Mouse (Mus musculus) liver, postnatal 0 days (tissue): ENCODE results near the gene 4931428L18Rik. TPM values are rescaled to one million over a fixed set of nuclear protein-coding genes. Genes with fewer than 3 reads are reported as not detected.

ENCODE experiments used
- ATAC-seq: fragments of 200-750 bp; cut with Nextera tagmentation; 2 replicates; pipeline ENCODE4 v1.8.0; 2017; ENCODE audit warnings: mild to moderate bottlenecking, moderate library complexity
- DNase-seq: peaks from one replicate; pipeline ENCODE4 v3.0.0-alpha.2; 2016
- H3K27ac ChIP-seq: fragments of 300-500 bp; sonication (generic); 2 replicates; pipeline ENCODE4 v1.5.1; 2014; ENCODE audit warnings: antibody characterized with exemption, moderate library complexity, mild to moderate bottlenecking, low read depth
- H3K27me3 ChIP-seq: fragments of 300-500 bp; sonication (generic); 2 replicates; pipeline ENCODE4 v1.6.1; 2014; ENCODE audit warnings: low read length, control low read depth, mixed read lengths; ENCODE audit not compliant: insufficient read depth
- H3K36me3 ChIP-seq: fragments of 300-500 bp; sonication (generic); replicated peaks from 2 replicates; pipeline ENCODE4 v1.6.1; 2014; ENCODE audit warnings: mild to moderate bottlenecking, control low read depth, low read length, moderate library complexity, mixed read lengths; ENCODE audit not compliant: insufficient read depth
- H3K4me1 ChIP-seq: fragments of 300-500 bp; sonication (generic); 2 replicates; pipeline ENCODE4 v1.6.1; 2014; ENCODE audit warnings: antibody characterized with exemption, mild to moderate bottlenecking, control low read depth; ENCODE audit not compliant: insufficient read depth
- H3K4me2 ChIP-seq: fragments of 300-500 bp; sonication (generic); 2 replicates; pipeline ENCODE4 v1.6.1; 2014; ENCODE audit warnings: low read depth, mild to moderate bottlenecking, low read length, moderate library complexity, mixed read lengths
- H3K4me3 ChIP-seq: fragments of 300-500 bp; sonication (generic); 2 replicates; pipeline ENCODE4 v1.5.1; 2014; ENCODE audit warnings: low read depth, low read length
- H3K9ac ChIP-seq: fragments of 300-500 bp; sonication (generic); replicated peaks from 2 replicates; pipeline ENCODE4 v1.6.1; 2014; ENCODE audit warnings: mild to moderate bottlenecking, moderate library complexity
- H3K9me3 ChIP-seq: fragments of 300-500 bp; sonication (generic); 2 replicates; pipeline ENCODE4 v1.6.1; 2016; ENCODE audit warnings: mild to moderate bottlenecking, control low read depth, low read length, mixed read lengths
- CTCF ChIP-seq: sonication (generic); IDR thresholded peaks from 2 replicates; pipeline ENCODE4 v1.5.1; 2016; ENCODE audit warnings: antibody characterized with exemption, low read depth
- EP300 ChIP-seq: IDR thresholded peaks from 2 replicates; pipeline ENCODE4 v1.6.1; 2016; ENCODE audit warnings: antibody characterized with exemption, low read depth, mild to moderate bottlenecking
- WGBS: fragments of 180-500 bp; shearing (Covaris S2); extraction: QIAGEN DNeasy Blood & Tissue Kit; methylation state at CpG from one replicate; pipeline ENCODE4 v1.1.7; 2014; ENCODE audit not compliant: insufficient replicate concordance; 5-methylcytosine and 5-hydroxymethylcytosine counted together
- polyA plus RNA-seq: library from polyadenylated mRNA; unstranded; fragments of >200 nt; fragmentation: Nextera tagmentation; extraction: Ambion mirVana; gene quantifications from 2 replicates; pipeline ENCODE4 v1.2.1, GENCODE M21; 2015

Gene 4931428L18Rik
- polyA plus RNA-seq, 1 experiment from 2014 or later: 0.32 TPM

- TF ChIP-seq CTCF: no peak
- 0 out of 2 replicates have a peak, but pooled peaks have one; percentile 35 for TF ChIP-seq EP300
- H3K27ac ChIP-seq: peak overlapping the region; percentile 88
- DNase-seq (peak; percentile 60), ATAC-seq (peak; percentile 93)
- H3K36me3 ChIP-seq: no peaks in the 10 kb centered on the region
- H3K4me1 ChIP-seq: no peaks in the 10 kb centered on the region
- H3K27me3 ChIP-seq: no peaks in the 10 kb centered on the region
- no peak overlapping the region for H3K4me3 ChIP-seq
- 27% methylated on average over 2 of the region's 2 CpGs for WGBS
- no peaks in the 10 kb centered on the region for H3K9me3 ChIP-seq
- no peak overlapping the region for H3K4me2 ChIP-seq
- H3K9ac ChIP-seq: no peak overlapping the region
Measured at GRCm38 (mm10) chr1:31096466-31096793, 126.1 kb downstream of the 4931428L18Rik start.

DNA sequence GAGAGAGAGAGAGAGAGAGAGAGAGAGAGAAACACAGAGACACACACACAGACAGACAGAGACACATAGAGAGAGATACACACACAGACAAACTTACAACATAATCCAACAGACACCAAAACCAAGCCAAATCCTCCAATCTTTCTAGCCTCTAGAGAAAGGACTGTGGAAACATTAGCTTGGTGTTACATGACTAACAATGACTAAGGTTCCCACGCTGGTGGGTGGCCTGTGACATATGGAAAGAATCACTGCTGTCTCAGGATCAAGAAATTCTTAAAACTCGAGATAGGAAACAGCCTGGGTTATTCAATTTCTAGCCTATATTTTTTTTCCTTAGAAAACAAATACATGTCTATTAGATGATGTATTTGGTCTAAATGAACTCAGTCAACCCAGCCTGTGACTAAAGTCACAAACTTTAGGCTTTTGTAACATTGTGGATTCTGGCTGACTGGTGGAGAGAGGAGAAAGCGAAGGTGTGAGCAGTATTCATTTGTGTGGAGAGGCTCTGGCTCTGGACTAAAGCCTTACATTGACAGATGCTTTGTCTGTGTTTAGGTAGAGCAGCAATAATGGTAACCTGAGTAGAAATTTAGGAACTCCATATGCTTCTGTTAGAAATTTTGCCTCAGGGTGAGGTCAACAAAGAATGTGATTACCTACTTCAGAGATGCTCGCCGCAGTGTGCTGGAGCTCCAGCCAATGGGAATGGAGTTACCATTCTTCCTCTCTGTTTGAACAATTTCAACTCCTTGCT, 126.6 kb downstream of the 4931428L18Rik start:
- peak overlapping the region; percentile 47; the same call in 1 of the 2 replicates for H3K4me2 ChIP-seq
- TF ChIP-seq CTCF (no peak), EP300 (no peak)
- ATAC-seq (peak; percentile 52), DNase-seq (no peak)
- H3K4me3 ChIP-seq: no peak overlapping the region
- H3K27me3 ChIP-seq: no peaks in the 10 kb centered on the region
- 45% methylated on average over 5 of the region's 5 CpGs for WGBS
- H3K4me1 ChIP-seq: no peaks in the 10 kb centered on the region
- peak overlapping the region; percentile 88 for H3K27ac ChIP-seq
- no peaks in the 10 kb centered on the region for H3K9me3 ChIP-seq
- H3K9ac ChIP-seq: peak overlapping the region; percentile 53; the same call in 1 of the 2 replicates
- no peaks in the 10 kb centered on the region for H3K36me3 ChIP-seq

DNA sequence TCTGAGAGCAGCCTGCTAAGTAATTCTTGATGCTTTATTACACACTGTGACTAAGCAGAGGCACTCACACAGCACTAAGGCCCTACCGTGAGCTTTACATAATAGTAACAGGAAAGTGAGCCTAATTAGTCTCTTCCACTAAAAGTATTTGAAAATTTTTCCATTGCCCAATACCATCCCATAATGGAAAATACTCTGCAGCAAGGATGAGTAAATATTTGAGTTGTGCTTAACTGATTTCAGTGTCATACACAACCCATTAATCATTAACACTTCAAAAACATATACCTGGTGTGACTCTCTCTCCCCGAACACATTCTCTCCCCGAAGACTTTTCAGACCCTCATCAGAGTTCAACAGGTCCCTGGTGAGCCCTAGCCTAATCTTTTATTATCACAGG, 127.7 kb downstream of the 4931428L18Rik start:
- 52% methylated on average over 3 of the region's 3 CpGs for WGBS
- peak overlapping the region; percentile 47; the same call in 1 of the 2 replicates for H3K4me2 ChIP-seq

DNA sequence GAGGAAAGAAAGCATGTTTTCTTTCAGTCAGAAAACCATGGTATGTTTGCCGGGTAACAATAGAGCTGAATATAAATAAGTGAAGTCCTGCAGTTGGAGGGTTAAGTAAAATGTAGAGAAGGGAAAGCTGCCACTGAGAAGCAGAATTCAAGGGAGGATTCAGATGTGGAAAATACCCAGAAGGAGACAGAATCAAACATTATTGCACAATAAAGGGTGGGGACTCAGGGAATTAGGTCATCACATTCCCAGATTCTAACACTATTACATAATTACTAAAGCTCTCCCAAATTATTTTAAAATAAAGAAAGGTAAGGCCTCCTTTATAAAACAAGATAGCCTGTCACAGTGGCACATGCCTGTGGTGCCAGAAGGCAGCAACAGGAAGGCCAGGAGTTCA, 128.5 kb downstream of the 4931428L18Rik start:
- H3K4me3 ChIP-seq: no peak overlapping the region
- no peak for TF ChIP-seq CTCF
- TF ChIP-seq EP300: no peak
- H3K9ac ChIP-seq: no peak overlapping the region
- DNase-seq (no peak), ATAC-seq (no peak)
- H3K4me2 ChIP-seq: 0 out of 2 replicates have a peak overlapping the region, but pooled peaks have one; percentile 7
- no peaks in the 10 kb centered on the region for H3K9me3 ChIP-seq
- H3K36me3 ChIP-seq: no peaks in the 10 kb centered on the region
- H3K4me1 ChIP-seq: no peaks in the 10 kb centered on the region
- peak overlapping the region; percentile 88 for H3K27ac ChIP-seq
- no peaks in the 10 kb centered on the region for H3K27me3 ChIP-seq
- 69% methylated on average over 1 of the region's 1 CpGs for WGBS

More for the DNA sequence above, 127.7 kb downstream of the 4931428L18Rik start:
- Histone ChIP-seq H3K36me3 (no peaks in the 10 kb centered on the region), H3K9ac (peak overlapping the region; percentile 53; the same call in 1 of the 2 replicates), H3K27me3 (no peaks in the 10 kb centered on the region), H3K27ac (peak overlapping the region; percentile 88), H3K4me3 (no peak overlapping the region), H3K9me3 (no peaks in the 10 kb centered on the region), H3K4me1 (no peaks in the 10 kb centered on the region)
- DNase-seq (no peak), ATAC-seq (peak; percentile 62)
- no peak for TF ChIP-seq CTCF
- TF ChIP-seq EP300: peak; percentile 69

DNA sequence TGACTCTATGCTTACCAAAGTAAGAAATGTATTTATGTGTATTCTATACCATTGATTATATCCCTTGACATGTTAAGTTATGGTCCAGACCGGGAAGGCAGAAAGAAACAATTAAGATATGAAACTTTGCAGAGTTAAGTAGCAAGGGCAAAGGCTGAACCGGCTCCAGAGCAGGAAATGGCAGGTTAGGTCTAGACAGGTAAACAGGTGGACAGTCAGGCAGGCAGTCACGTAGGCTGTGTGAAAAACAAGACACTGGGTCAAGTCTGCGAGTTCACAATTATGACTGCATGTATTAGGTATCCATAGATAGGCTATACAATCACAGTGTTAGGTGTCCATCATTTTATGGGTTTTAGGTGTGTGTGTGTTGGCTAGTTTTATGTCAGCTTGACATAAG, 133.8 kb downstream of the 4931428L18Rik start:
- DNase-seq: no peak
- no peak for ATAC-seq
- Histone ChIP-seq H3K4me3 (no peak overlapping the region), H3K27me3 (no peaks in the 10 kb centered on the region), H3K36me3 (no peaks in the 10 kb centered on the region), H3K4me1 (no peaks in the 10 kb centered on the region), H3K4me2 (no peak overlapping the region), H3K9me3 (no peaks in the 10 kb centered on the region), H3K9ac (no peak overlapping the region), H3K27ac (no peak overlapping the region)
- WGBS: 67% methylated on average over 4 of the region's 4 CpGs
- TF ChIP-seq CTCF (no peak), EP300 (no peak)

DNA sequence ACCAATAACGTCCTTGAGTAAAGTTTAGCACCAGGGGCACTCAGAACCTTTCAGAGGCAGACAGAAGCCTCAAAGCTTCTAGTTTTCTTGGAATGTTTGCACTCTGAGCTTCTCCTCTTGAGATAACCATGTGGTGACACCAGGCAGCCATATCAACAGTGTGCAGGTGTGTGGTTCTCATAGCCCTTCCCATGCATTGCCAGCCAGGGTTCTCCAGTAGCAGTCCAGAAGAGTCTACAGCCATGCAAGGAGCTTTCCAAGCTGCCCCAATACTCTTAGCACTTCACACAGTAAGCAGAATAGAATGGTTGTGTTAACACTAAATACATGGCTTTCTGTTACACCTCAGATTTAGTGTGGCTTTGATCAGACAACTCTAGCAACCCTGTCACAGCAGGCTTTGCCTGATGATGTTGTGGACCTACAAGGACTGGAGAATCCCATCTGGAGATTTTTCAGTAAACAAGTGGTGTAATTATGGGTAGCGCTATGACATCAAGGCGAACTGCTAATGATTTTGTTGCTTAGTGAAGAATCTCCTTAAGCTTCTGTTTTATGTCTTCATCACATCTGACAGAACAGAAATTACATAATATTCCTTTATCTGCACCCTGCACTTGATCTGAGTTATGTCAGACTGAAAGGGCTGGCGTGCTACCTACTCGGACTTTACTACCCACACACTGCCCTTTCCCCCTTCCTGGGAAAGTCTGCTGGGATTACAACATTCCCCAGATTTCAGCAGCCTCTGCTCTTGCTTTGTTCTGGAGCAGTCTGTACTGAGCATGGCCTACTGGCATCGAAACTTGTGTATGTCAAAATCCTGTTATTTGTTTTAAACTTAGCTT, 149.7 kb downstream of the 4931428L18Rik start:
- 55% methylated on average over 6 of the region's 6 CpGs for WGBS
- peaks cover 8% of the 10 kb centered on the region; the same call in 1 of the 2 replicates for H3K4me1 ChIP-seq
- H3K9me3 ChIP-seq: no peaks in the 10 kb centered on the region; the same call in 1 of the 2 replicates
- no peak overlapping the region for H3K4me3 ChIP-seq
- TF ChIP-seq CTCF: no peak
- peak; percentile 84 for TF ChIP-seq EP300
- no peaks in the 10 kb centered on the region for H3K27me3 ChIP-seq
- DNase-seq: peak; percentile 42
- H3K9ac ChIP-seq: no peak overlapping the region
- peak; percentile 100 for ATAC-seq
- no peaks in the 10 kb centered on the region for H3K36me3 ChIP-seq
- peak overlapping the region; percentile 37; the same call in 1 of the 2 replicates for H3K27ac ChIP-seq
- no peak overlapping the region for H3K4me2 ChIP-seq
